Mouse (Mus musculus) WW6 (cell line): ENCODE results near the gene Cngb1.
A peak's percentile ranks its signal among the peaks of the same experiment; 100 is the strongest.

Experiments used
- DNase-seq: peaks from one replicate; pipeline ENCODE4 v3.0.0-alpha.2; 2013; ENCODE audit warnings: low read depth, low spot score

The Cngb1 gene

GRCm38 (mm10) chr8:95306431-95306830 lies at the start of gene Cngb1:
Gene Cngb1 (minus strand): TSS chr8:95306585.
- no peak for DNase-seq

GRCm38 (mm10) chr8:95354606-95355005 lies 48.2 kb upstream of the Cngb1 start:
- DNase-seq, result no peak

GRCm38 (mm10) chr8:95352871-95353866 lies 46.8 kb upstream of the Cngb1 start:
- DNase-seq, result peak; percentile 58

GRCm38 (mm10) chr8:95352151-95352870 lies 45.9 kb upstream of the Cngb1 start, which contains the start of gene Mmp15:
Gene Mmp15 (plus strand): TSS chr8:95352268.
- peak; percentile 76 for DNase-seq

GRCm38 (mm10) chr8:95351461-95351860 lies 45.1 kb upstream of the Cngb1 start:
- DNase-seq, result no peak

- no peak for DNase-seq
These were observed 42.6 kb upstream of the Cngb1 start for GRCm38 (mm10) chr8:95348811-95349630.

GRCm38 (mm10) chr8:95348356-95348755 lies 42.0 kb upstream of the Cngb1 start:
- DNase-seq, result no peak

- DNase-seq, result no peak
These were observed 40.5 kb upstream of the Cngb1 start for GRCm38 (mm10) chr8:95346643-95347545.

GRCm38 (mm10) chr8:95344668-95345067 lies 38.3 kb upstream of the Cngb1 start:
- no peak for DNase-seq

GRCm38 (mm10) chr8:95341721-95342120 lies 35.3 kb upstream of the Cngb1 start:
- DNase-seq, result no peak

- no peak for DNase-seq
These were observed 30.0 kb upstream of the Cngb1 start for GRCm38 (mm10) chr8:95336363-95336762.

GRCm38 (mm10) chr8:95335706-95336105 lies 29.3 kb upstream of the Cngb1 start:
- no peak for DNase-seq

- no peak for DNase-seq
These were observed 26.2 kb upstream of the Cngb1 start for GRCm38 (mm10) chr8:95332437-95333199.

- DNase-seq, result peak; percentile 91
These were observed 25.5 kb upstream of the Cngb1 start, which contains the start of the genes Zfp319 and Usb1 for GRCm38 (mm10) chr8:95331720-95332436. Gene Zfp319 (minus strand): TSS chr8:95331950. Gene Usb1 (plus strand): TSS chr8:95332284.

- DNase-seq, result no peak
These were observed 24.9 kb upstream of the Cngb1 start for GRCm38 (mm10) chr8:95331156-95331719.

- DNase-seq, result no peak
These were observed 24.0 kb upstream of the Cngb1 start for GRCm38 (mm10) chr8:95330367-95330766.

- DNase-seq, result no peak
These were observed 21.6 kb upstream of the Cngb1 start for GRCm38 (mm10) chr8:95327866-95328465.

GRCm38 (mm10) chr8:95326822-95327221 lies 20.4 kb upstream of the Cngb1 start:
- no peak for DNase-seq
